Mouse (Mus musculus) bone marrow macrophage, adult 2 months (primary cell): ENCODE measurements around the gene Rnf41.

Experiments used
- CTCF ChIP-seq: IDR thresholded peaks from 2 replicates; pipeline ENCODE4 v1.5.1; 2012; ENCODE audit warnings: low read depth, mild to moderate bottlenecking, low read length, moderate library complexity
- POLR2A ChIP-seq: IDR thresholded peaks from 2 replicates; pipeline ENCODE4 v1.6.1; 2012; ENCODE audit warnings: mild to moderate bottlenecking, low read depth, low read length, borderline replicate concordance

DNA sequence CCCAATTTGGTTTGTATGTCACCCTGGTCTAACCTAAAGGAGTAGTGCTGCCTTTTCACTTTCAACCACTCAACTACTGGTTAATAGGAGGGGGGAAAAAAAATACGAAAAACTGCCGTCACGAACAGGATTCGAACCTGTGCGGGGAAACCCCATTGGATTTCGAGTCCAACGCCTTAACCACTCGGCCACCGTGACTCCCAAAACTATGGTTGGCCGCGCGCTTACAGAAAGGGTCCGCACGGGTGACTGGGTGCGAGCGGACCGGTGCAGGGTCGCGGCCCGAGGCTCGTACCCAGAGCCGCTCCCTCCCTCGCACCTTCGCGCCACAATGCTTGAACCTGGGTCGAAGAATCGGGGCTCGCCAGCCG is 46.9 kb downstream of the Rnf41 start:
- TF ChIP-seq CTCF (no peak), POLR2A (no peak)
